Mouse (Mus musculus) thymus, postnatal 4 days (tissue): ENCODE measurements around the gene Fermt3.
A peak's percentile ranks its signal among the peaks of the same experiment; 100 is the strongest.

ENCODE experiments used
- DNase-seq: peaks from one replicate; pipeline ENCODE4 v3.0.0; 2021

The Fermt3 gene

GRCm38 (mm10) chr19:6969665-6970381 lies 49.4 kb downstream of the Fermt3 start:
- DNase-seq = peak; percentile 88

DNA sequence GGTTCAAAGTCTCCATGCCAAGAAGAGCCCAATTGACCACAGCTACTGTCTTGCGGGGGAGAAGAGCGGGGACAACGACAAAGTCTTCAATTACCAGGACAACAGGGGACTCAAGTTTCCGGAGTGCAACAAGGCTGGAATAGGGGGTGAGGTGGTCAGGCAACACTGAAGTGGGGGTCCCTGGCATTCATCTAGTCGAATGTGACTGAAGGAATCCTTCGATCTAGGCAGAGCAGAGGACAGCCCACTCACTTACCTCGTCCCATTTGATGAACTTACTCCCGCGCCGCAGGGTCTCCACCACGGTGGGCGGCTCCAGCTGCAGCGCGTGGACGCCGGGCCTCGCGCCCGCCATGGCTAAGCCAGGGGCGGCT lies 50.0 kb downstream of the Fermt3 start:
- DNase-seq = no peak

- peak; percentile 76 for DNase-seq
Observed at GRCm38 (mm10) chr19:6968491-6969271, 50.6 kb downstream of the Fermt3 start.

DNA sequence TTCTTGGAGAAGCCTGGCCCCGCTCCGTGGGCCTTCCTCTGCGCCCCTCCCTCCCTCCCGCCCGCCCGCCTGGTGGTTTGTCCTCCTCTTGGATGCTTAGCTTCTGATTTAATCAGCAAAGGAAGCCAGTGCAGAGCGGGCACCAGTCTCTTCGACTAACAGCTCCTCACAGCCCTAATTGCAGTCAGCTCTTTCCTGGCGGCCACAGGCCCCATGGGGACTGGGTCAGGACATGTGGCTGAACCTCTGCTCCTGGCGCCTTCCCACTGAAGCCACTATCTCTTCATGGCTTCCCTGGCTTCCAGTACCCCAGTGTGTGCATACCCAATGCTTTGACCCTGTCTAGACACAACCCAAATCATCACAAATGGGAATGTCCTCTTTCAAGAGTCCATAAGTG lies 62.8 kb downstream of the Fermt3 start:
- DNase-seq = no peak

DNA sequence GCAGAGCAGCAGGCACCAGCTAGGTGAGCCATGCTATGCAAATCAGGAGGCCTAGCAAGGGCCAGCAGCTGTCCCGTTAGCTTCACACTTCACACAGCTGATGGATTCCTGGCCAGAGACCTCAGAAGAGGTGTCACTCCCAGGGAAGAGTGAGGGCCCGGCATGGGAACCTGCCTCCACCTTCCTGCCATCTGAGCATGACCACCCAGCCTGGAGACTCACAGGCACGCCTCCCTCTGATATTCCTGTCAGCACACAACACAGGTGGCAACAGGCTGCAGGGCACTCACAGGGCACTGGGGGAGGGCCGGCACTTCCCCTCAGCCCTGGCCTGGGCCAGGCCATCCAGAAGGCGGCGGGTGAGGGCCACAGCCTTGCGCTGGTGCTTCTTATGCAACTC lies 63.8 kb downstream of the Fermt3 start:
- DNase-seq = no peak

DNA sequence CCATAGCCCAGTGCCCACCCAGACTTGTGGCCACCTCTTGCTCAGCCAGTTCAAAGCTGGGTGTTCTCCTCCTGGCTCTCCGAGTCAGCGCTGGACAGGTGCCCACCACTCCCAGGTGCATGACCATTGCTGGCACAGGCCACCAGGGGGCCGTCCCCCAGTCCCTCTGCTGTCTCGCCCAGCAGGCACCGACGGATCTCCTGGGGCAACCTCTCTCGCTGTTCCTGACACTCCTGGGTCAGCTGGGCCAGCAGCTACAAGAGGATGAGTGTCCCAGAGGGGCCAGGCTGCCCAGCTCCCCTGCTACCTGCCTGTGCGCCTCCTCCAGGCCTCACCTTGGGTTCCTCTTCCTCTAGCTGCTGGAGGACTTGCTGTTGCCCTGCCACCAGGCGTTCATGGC lies 65.2 kb downstream of the Fermt3 start:
- DNase-seq = peak; percentile 67

GRCm38 (mm10) chr19:6952712-6953037 lies 66.6 kb downstream of the Fermt3 start:
- DNase-seq = peak; percentile 58

- peak; percentile 74 for DNase-seq
Observed at GRCm38 (mm10) chr19:6951994-6952711, 67.1 kb downstream of the Fermt3 start.

DNA sequence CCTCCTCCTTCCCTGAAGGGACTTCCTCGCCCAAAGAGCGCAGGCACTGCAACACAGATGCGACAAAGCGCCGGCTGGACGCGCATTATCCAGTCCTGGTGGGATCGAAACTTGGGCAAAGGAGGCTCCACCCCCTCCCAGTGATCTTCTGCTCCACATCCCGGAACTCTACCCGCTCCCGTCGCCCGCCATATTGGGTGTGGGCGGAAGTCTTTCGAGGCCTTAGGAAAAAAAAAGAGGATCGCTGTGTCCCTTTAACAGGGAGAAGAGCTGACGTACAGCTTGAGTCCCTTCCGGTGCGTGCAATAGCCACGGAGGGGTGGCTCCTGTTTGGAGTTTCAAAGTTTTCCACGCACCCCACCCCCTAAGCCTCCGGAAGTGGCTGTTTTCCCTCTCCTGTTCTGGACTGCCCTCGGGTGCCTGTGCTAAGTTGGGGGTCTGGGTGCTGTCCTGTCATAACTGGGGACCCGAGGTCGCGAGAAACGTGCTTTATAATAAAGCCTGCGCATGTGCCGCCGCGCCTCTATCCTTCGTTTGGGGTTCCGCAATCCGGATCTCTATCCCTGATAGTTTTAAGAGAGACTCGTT lies 67.8 kb downstream of the Fermt3 start:
- peak; percentile 84 for DNase-seq

DNA sequence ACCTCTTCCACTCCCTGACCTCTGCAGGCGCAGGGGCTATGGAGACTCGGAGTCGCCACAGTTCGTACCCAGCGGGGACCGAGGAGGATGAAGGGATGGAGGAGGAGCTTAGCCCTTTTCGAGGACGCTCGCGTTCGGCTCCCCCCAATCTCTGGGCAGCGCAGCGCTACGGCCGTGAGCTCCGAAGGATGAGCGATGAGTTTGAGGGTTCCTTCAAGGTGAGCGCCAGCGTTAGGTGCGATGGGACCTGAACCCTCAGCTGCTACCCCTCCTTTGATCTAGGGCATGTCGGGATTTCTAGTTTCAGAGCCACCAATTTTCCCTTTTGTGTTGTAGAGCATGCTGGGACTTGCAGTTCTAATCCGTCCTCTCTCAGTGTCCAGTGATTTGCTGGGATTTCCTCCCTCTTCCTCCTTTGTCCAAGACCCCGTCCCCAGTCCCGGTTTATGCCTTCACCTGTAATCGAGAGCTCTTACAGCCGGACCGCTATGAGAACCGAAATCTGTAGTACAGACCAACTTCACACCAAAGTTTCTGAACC lies 68.6 kb downstream of the Fermt3 start:
- peak; percentile 64 for DNase-seq

GRCm38 (mm10) chr19:6949951-6950350 lies 69.3 kb downstream of the Fermt3 start:
- DNase-seq = no peak

DNA sequence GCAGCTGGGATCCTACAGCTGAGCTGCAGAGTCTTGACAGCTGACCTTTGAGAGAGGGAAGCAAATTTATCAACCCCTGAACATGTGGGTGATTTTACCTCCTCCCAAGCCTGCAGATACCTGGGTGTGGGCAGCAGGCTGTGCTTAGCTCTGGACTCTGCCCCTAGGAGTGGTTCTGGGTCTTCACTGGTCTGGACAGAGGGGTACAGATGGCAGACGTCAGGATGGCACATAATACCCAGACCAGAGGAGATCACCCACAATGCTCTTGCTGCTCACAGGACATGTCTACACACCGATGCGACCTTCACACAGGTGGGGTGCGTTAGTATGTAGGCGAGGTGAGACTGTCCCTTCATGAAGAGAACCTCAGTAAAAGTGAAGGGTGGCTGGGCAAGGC lies 69.7 kb downstream of the Fermt3 start:
- DNase-seq = no peak
